Mouse (Mus musculus) midbrain, postnatal 0 days (tissue): ENCODE results near the gene Cmpk2. TPM values are rescaled to one million over a fixed set of nuclear protein-coding genes. Genes with fewer than 3 reads are reported as not detected.
A peak's percentile ranks its signal among the peaks of the same experiment; 100 is the strongest.

ENCODE experiments used
- ATAC-seq: fragments of 200-750 bp; cut with Nextera tagmentation; 2 replicates; pipeline ENCODE4 v1.8.0; 2017; ENCODE audit warnings: moderate number of reproducible peaks, mild to moderate bottlenecking, moderate TSS enrichment, moderate library complexity; ENCODE audit not compliant: low FRiP score
- DNase-seq: peaks from one replicate; pipeline ENCODE4 v3.0.0-alpha.2; 2015; ENCODE audit warnings: low spot score
- H3K27ac ChIP-seq: fragments of 300-500 bp; sonication (generic); 2 replicates; pipeline ENCODE4 v1.5.1; 2014; ENCODE audit warnings: low read depth, mild to moderate bottlenecking, low read length, mixed read lengths
- H3K27me3 ChIP-seq: fragments of 300-500 bp; sonication (generic); 2 replicates; pipeline ENCODE4 v1.6.1; 2014; ENCODE audit warnings: low read length, control low read depth, mixed read lengths; ENCODE audit not compliant: insufficient read depth
- H3K36me3 ChIP-seq: fragments of 300-500 bp; sonication (generic); 2 replicates; pipeline ENCODE4 v1.6.1; 2014; ENCODE audit warnings: low read length, control low read depth, mixed read lengths; ENCODE audit not compliant: insufficient read depth
- H3K4me1 ChIP-seq: fragments of 300-500 bp; sonication (generic); 2 replicates; pipeline ENCODE4 v1.6.1; 2014; ENCODE audit warnings: mild to moderate bottlenecking, control low read depth, antibody characterized with exemption, low read length, mixed read lengths; ENCODE audit not compliant: insufficient read depth
- H3K4me2 ChIP-seq: fragments of 300-500 bp; sonication (generic); 2 replicates; pipeline ENCODE4 v1.6.1; 2014; ENCODE audit warnings: low read depth, mild to moderate bottlenecking, low read length, mixed read lengths; ENCODE audit not compliant: poor library complexity, severe bottlenecking
- H3K4me3 ChIP-seq: fragments of 300-500 bp; sonication (generic); 2 replicates; pipeline ENCODE4 v1.5.1; 2014; ENCODE audit warnings: low read depth, mild to moderate bottlenecking, low read length, moderate library complexity
- H3K9ac ChIP-seq: fragments of 300-500 bp; sonication (generic); replicated peaks from 2 replicates; pipeline ENCODE4 v1.6.1; 2014; ENCODE audit warnings: mild to moderate bottlenecking, low read length, moderate library complexity, mixed read lengths; ENCODE audit not compliant: poor library complexity, severe bottlenecking
- H3K9me3 ChIP-seq: fragments of 300-500 bp; sonication (generic); 2 replicates; pipeline ENCODE4 v1.6.1; 2016; ENCODE audit warnings: low read length, control low read depth
- CTCF ChIP-seq: IDR thresholded peaks from 2 replicates; pipeline ENCODE4 v1.5.1; 2016; ENCODE audit warnings: antibody characterized with exemption, mild to moderate bottlenecking
- WGBS: fragments of 180-500 bp; shearing (Covaris S2); extraction: QIAGEN DNeasy Blood & Tissue Kit; methylation state at CpG from one replicate; pipeline ENCODE4 v1.1.7; 2014; 5-methylcytosine and 5-hydroxymethylcytosine counted together
- polyA plus RNA-seq: library from polyadenylated mRNA; unstranded; fragments of >200 nt; fragmentation: Nextera tagmentation; extraction: Ambion mirVana; gene quantifications from 2 replicates; pipeline ENCODE4 v1.2.1, GENCODE M21; 2015
- total RNA-seq: library from RNA; depleted of rRNA; stranded (reverse); fragments of >200 nt; gene quantifications from 2 replicates; pipeline ENCODE4 v1.2.3, GENCODE M21; 2014

The Cmpk2 gene
- total and polyA plus RNA-seq, 2 experiments from 2014 or later: 21.2 to 25.2 TPM

- WGBS: 55% methylated on average over 5 of the region's 5 CpGs
- no peak overlapping the region for H3K4me2 ChIP-seq
- H3K36me3 ChIP-seq: no peaks in the 10 kb centered on the region
- DNase-seq (no peak), ATAC-seq (no peak)
- H3K27me3 ChIP-seq: no peaks in the 10 kb centered on the region
- H3K4me1 ChIP-seq: 0 out of 2 replicates have a peak, but pooled peaks cover 4% of the 10 kb centered on the region
- TF ChIP-seq CTCF: no peak
- H3K4me3 ChIP-seq: no peak overlapping the region
- no peak overlapping the region for H3K9ac ChIP-seq
- H3K9me3 ChIP-seq: no peaks in the 10 kb centered on the region
- no peak overlapping the region for H3K27ac ChIP-seq
Observed at GRCm38 (mm10) chr12:26454682-26455081, 14.3 kb upstream of the Cmpk2 start.

GRCm38 (mm10) chr12:26456028-26456698, 12.8 kb upstream of the Cmpk2 start, which contains the start of gene Rsad2:
Rsad2 (minus strand) TSS chr12:26456452.
- no peak for TF ChIP-seq CTCF
- Histone ChIP-seq H3K27me3 (no peaks in the 10 kb centered on the region), H3K9me3 (no peaks in the 10 kb centered on the region), H3K4me3 (0 out of 2 replicates have a peak within 1 kb of the TSS, but pooled peaks have one; percentile 0), H3K4me2 (peak within 1 kb of the TSS; percentile 20; the same call in 1 of the 2 replicates), H3K9ac (no peak within 1 kb of the TSS), H3K27ac (no peak within 1 kb of the TSS), H3K4me1 (0 out of 2 replicates have a peak, but pooled peaks cover 4% of the 10 kb centered on the region), H3K36me3 (no peaks in the 10 kb centered on the region)
- WGBS: 50% methylated on average over 13 of the region's 13 CpGs
- ATAC-seq (no peak), DNase-seq (peak; percentile 47)

GRCm38 (mm10) chr12:26460091-26460490, 8.9 kb upstream of the Cmpk2 start:
- Histone ChIP-seq H3K4me3 (no peak overlapping the region), H3K4me2 (no peak overlapping the region), H3K36me3 (no peaks in the 10 kb centered on the region), H3K4me1 (0 out of 2 replicates have a peak, but pooled peaks cover 4% of the 10 kb centered on the region), H3K27ac (no peak overlapping the region), H3K9me3 (no peaks in the 10 kb centered on the region), H3K27me3 (no peaks in the 10 kb centered on the region), H3K9ac (no peak overlapping the region)
- TF ChIP-seq CTCF: no peak
- DNase-seq: no peak
- 66% methylated on average over 2 of the region's 2 CpGs for WGBS
- ATAC-seq: no peak

- no peak for DNase-seq
- Histone ChIP-seq H3K4me2 (no peak overlapping the region), H3K27ac (no peak overlapping the region), H3K4me1 (peaks cover 2% of the 10 kb centered on the region; the same call in 1 of the 2 replicates), H3K27me3 (no peaks in the 10 kb centered on the region), H3K9ac (no peak overlapping the region), H3K36me3 (no peaks in the 10 kb centered on the region), H3K9me3 (no peaks in the 10 kb centered on the region), H3K4me3 (no peak overlapping the region)
- peak; percentile 19; the same call in 1 of the 2 replicates for TF ChIP-seq CTCF
- WGBS: 63% methylated on average over 5 of the region's 5 CpGs
- no peak for ATAC-seq
Observed at GRCm38 (mm10) chr12:26465600-26465999, 3.4 kb upstream of the Cmpk2 start.

GRCm38 (mm10) chr12:26470042-26470409, 1.0 kb downstream of the Cmpk2 start:
- H3K4me2 ChIP-seq: peak overlapping the region; percentile 91
- peaks cover 5% of the 10 kb centered on the region; the same call in 1 of the 2 replicates for H3K4me1 ChIP-seq
- H3K9ac ChIP-seq: peak overlapping the region; percentile 90
- no peaks in the 10 kb centered on the region for H3K27me3 ChIP-seq
- no peaks in the 10 kb centered on the region for H3K36me3 ChIP-seq
- DNase-seq (peak; percentile 51), ATAC-seq (no peak; the same call in 1 of the 2 replicates)
- H3K4me3 ChIP-seq: peak overlapping the region; percentile 62
- no peaks in the 10 kb centered on the region for H3K9me3 ChIP-seq
- WGBS: 17% methylated on average over 6 of the region's 6 CpGs
- peak; percentile 53 for TF ChIP-seq CTCF
- peak overlapping the region; percentile 97 for H3K27ac ChIP-seq

- ATAC-seq (no peak), DNase-seq (no peak)
- H3K9ac ChIP-seq: no peak overlapping the region; the same call in 1 of the 2 replicates
- 81% methylated on average over 3 of the region's 3 CpGs for WGBS
- TF ChIP-seq CTCF: no peak
- H3K4me2 ChIP-seq: no peak overlapping the region; the same call in 1 of the 2 replicates
- no peaks in the 10 kb centered on the region for H3K27me3 ChIP-seq
- H3K9me3 ChIP-seq: no peaks in the 10 kb centered on the region
- H3K4me3 ChIP-seq: no peak overlapping the region
- peaks cover 5% of the 10 kb centered on the region; the same call in 1 of the 2 replicates for H3K4me1 ChIP-seq
- no peaks in the 10 kb centered on the region for H3K36me3 ChIP-seq
- no peak overlapping the region for H3K27ac ChIP-seq
Observed at GRCm38 (mm10) chr12:26471376-26471775, 2.4 kb downstream of the Cmpk2 start.
